Mouse (Mus musculus): ENCODE measurements around the gene Stfa3. TPM values are rescaled to one million over a fixed set of nuclear protein-coding genes. Genes with fewer than 3 reads are reported as not detected.
"Not testable (repeated sequence)": the region's sequence is repeated elsewhere in the genome, so short reads cannot be mapped to it uniquely, and the experiment has no call there.

The Stfa3 gene
- polyA plus RNA-seq, 1 experiment from 2014 or later = 110 TPM

DNA sequence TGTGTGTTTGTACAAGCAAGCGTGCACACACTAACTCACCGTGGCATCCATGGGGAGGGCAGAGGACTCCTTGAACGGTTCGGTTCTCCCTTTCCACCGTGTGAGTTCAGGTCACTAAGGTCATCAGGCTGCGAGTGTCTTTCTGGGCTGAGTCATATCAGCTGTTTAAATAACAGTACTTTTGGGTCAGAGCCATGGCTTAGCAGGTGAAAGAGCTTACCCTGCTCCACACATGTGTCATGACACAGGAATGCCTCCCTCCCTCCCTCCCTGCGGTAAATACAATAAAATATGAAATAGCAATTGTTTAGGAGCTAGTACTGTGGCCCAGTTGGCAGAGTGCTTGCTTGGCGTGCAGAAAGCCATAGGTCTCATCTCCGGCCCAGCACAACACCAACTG is 14.2 kb upstream of the Stfa3 start:
- Histone ChIP-seq H3K27me3 (ENCODE audit: control insufficient read depth, insufficient read depth, low read depth, low read length) (no peaks in the 10 kb centered on the region), H3K4me1 (ENCODE audit: control insufficient read depth, low read depth, low read length) (no peaks in the 10 kb centered on the region), H3K27ac (ENCODE audit: low read length) (no peak overlapping the region), H3K9ac (ENCODE audit: low read depth, low read length) (no peak overlapping the region), H3K9me3 (replicated peaks; ENCODE audit: control insufficient read depth, low read length) (no peaks in the 10 kb centered on the region), H3K4me2 (ENCODE audit: low read depth, low read length) (no peak overlapping the region), H3K4me3 (ENCODE audit: low read depth, low read length) (no peak overlapping the region), H3K36me3 (ENCODE audit: control insufficient read depth, insufficient read depth) (no peaks in the 10 kb centered on the region)
- WGBS (ENCODE audit: insufficient replicate concordance) = 74% methylated on average over 9 of the region's 9 CpGs
- ATAC-seq (ENCODE audit: low read depth) = no peak

DNA sequence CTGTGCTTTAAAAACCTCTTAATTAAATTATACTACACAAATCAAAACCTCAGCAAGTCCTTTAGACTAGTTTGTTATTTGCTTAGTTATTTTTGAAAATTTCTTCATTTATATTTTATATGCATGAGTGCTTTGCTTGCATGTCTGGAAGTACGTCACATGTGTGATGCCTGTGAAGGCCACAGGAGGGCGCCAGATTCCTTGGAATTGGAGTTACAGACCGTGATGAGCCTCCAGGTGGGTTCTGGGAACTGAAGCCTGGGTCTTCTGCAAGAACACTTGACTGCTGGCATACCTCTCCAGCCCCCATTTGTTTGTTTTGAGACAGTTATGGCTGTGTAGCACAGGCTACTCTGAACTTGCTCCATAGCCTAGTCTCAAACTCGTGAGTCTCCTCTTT is 13.7 kb upstream of the Stfa3 start:
- no peak overlapping the region for H3K9ac ChIP-seq (ENCODE audit: low read depth, low read length)
- ATAC-seq (ENCODE audit: low read depth) = no peak
- H3K36me3 ChIP-seq (ENCODE audit: control insufficient read depth, insufficient read depth) = no peaks in the 10 kb centered on the region
- H3K27me3 ChIP-seq (ENCODE audit: control insufficient read depth, insufficient read depth, low read depth, low read length) = no peaks in the 10 kb centered on the region
- no peak overlapping the region for H3K4me2 ChIP-seq (ENCODE audit: low read depth, low read length)
- H3K27ac ChIP-seq (ENCODE audit: low read length) = no peak overlapping the region
- H3K9me3 ChIP-seq (replicated peaks; ENCODE audit: control insufficient read depth, low read length) = no peaks in the 10 kb centered on the region
- WGBS (ENCODE audit: insufficient replicate concordance) = 58% methylated on average over 4 of the region's 4 CpGs
- H3K4me3 ChIP-seq (ENCODE audit: low read depth, low read length) = no peak overlapping the region
- H3K4me1 ChIP-seq (ENCODE audit: control insufficient read depth, low read depth, low read length) = no peaks in the 10 kb centered on the region

DNA sequence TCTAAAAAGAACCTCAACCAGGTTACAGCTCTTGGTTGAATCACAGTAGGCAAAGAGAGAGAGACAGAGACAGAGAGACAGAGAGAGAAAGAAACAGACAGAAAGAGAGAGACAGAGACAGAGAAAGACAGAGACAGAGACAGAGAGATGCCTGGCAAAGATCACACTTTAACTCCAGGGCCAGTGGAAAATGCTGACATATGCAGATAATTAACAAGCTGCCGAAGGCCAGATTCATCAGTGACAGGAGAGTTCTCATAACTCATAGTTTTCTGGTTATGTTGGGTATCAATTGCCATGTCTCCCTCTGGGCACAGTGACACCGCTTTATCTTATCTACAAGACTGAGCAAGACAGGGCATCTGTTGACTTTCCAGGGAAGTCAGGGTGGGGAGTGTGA is 12.7 kb upstream of the Stfa3 start:
- 56% methylated on average over 2 of the region's 2 CpGs for WGBS (ENCODE audit: insufficient replicate concordance)
- Histone ChIP-seq H3K9me3 (replicated peaks; ENCODE audit: control insufficient read depth, low read length) (no peaks in the 10 kb centered on the region), H3K4me2 (ENCODE audit: low read depth, low read length) (no peak overlapping the region), H3K4me3 (ENCODE audit: low read depth, low read length) (no peak overlapping the region), H3K4me1 (ENCODE audit: control insufficient read depth, low read depth, low read length) (no peaks in the 10 kb centered on the region), H3K27ac (ENCODE audit: low read length) (no peak overlapping the region), H3K27me3 (ENCODE audit: control insufficient read depth, insufficient read depth, low read depth, low read length) (no peaks in the 10 kb centered on the region), H3K9ac (ENCODE audit: low read depth, low read length) (no peak overlapping the region), H3K36me3 (ENCODE audit: control insufficient read depth, insufficient read depth) (no peaks in the 10 kb centered on the region)
- ATAC-seq (ENCODE audit: low read depth) = no peak

DNA sequence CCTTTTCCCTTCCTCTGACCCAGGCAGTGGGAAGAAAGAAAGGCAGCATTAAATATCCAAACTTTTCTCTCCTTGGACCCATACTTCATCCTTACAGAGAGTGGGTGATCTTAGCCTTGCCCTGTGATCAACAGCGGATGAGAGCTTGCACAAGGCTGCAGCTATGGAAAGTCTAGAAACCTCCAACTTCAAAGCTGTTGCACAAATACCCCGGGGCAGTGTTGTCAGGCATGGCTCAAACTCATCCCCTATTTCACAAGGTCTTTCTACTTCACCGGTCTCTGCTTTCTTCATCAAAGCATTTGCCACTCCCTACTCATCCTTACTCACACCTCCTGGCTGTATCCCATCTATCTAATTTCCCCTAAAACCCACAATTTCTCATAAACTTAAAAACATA is 10.2 kb upstream of the Stfa3 start:
- Histone ChIP-seq H3K4me3 (ENCODE audit: low read depth, low read length) (no peak overlapping the region), H3K27ac (ENCODE audit: low read length) (no peak overlapping the region), H3K36me3 (ENCODE audit: control insufficient read depth, insufficient read depth) (no peaks in the 10 kb centered on the region), H3K9ac (ENCODE audit: low read depth, low read length) (no peak overlapping the region), H3K4me2 (ENCODE audit: low read depth, low read length) (no peak overlapping the region), H3K4me1 (ENCODE audit: control insufficient read depth, low read depth, low read length) (no peaks in the 10 kb centered on the region), H3K27me3 (ENCODE audit: control insufficient read depth, insufficient read depth, low read depth, low read length) (no peaks in the 10 kb centered on the region), H3K9me3 (replicated peaks; ENCODE audit: control insufficient read depth, low read length) (no peaks in the 10 kb centered on the region)
- no peak for ATAC-seq (ENCODE audit: low read depth)
- 57% methylated on average over 3 of the region's 3 CpGs for WGBS (ENCODE audit: insufficient replicate concordance)

DNA sequence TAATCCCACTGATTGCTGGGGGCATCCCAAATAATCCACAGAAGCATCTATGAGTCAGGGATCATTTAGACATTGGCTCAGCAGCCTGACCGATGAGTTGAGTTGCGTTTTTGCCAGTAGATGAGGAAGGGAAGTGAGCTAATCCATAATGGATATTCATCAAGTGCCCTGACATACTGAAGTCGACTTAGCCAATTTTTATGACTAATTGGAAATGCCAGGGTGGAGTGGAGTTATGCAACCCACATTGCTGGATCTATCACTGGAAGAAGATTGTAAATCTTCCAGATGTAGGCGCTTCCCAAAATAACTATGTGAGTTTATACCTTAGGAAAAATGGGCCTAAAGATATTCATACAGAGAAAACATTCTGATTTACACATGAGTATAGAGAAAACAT is 8.9 kb upstream of the Stfa3 start:
- no peak overlapping the region for H3K4me2 ChIP-seq (ENCODE audit: low read depth, low read length)
- WGBS (ENCODE audit: insufficient replicate concordance) = 59% methylated on average over 4 of the region's 4 CpGs
- H3K36me3 ChIP-seq (ENCODE audit: control insufficient read depth, insufficient read depth) = no peaks in the 10 kb centered on the region
- H3K4me3 ChIP-seq (ENCODE audit: low read depth, low read length) = no peak overlapping the region
- no peak overlapping the region for H3K9ac ChIP-seq (ENCODE audit: low read depth, low read length)
- ATAC-seq (ENCODE audit: low read depth) = no peak
- H3K27me3 ChIP-seq (ENCODE audit: control insufficient read depth, insufficient read depth, low read depth, low read length) = no peaks in the 10 kb centered on the region
- H3K4me1 ChIP-seq (ENCODE audit: control insufficient read depth, low read depth, low read length) = no peaks in the 10 kb centered on the region
- no peak overlapping the region for H3K27ac ChIP-seq (ENCODE audit: low read length)
- H3K9me3 ChIP-seq (replicated peaks; ENCODE audit: control insufficient read depth, low read length) = no peaks in the 10 kb centered on the region

DNA sequence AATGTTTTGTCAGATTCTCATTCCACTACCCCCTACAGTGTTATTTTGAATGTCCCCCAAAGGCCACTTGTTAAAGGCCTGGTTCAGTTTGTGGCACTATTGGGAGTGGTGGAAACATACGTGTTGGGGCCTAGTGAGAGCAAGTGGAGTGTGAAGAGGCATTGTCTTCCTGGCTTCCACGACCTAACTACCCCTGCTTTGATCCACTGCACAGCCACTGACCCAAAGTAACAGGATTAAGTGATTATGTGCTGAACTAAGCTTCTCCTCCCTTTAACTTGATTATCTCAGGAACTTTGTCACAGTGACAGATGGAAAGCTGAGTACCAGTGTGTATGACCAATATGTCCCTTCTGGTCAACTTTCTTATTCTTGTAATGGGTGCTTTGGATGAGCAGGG is 5.2 kb upstream of the Stfa3 start:
- Histone ChIP-seq H3K9me3 (replicated peaks; ENCODE audit: control insufficient read depth, low read length) (no peaks in the 10 kb centered on the region), H3K36me3 (ENCODE audit: control insufficient read depth, insufficient read depth) (no peaks in the 10 kb centered on the region), H3K27ac (ENCODE audit: low read length) (no peak overlapping the region), H3K27me3 (ENCODE audit: control insufficient read depth, insufficient read depth, low read depth, low read length) (no peaks in the 10 kb centered on the region), H3K9ac (ENCODE audit: low read depth, low read length) (no peak overlapping the region), H3K4me3 (ENCODE audit: low read depth, low read length) (no peak overlapping the region), H3K4me1 (ENCODE audit: control insufficient read depth, low read depth, low read length) (no peaks in the 10 kb centered on the region), H3K4me2 (ENCODE audit: low read depth, low read length) (no peak overlapping the region)
- no peak for ATAC-seq (ENCODE audit: low read depth)
- WGBS (ENCODE audit: insufficient replicate concordance) = 38% methylated on average over 2 of the region's 2 CpGs

DNA sequence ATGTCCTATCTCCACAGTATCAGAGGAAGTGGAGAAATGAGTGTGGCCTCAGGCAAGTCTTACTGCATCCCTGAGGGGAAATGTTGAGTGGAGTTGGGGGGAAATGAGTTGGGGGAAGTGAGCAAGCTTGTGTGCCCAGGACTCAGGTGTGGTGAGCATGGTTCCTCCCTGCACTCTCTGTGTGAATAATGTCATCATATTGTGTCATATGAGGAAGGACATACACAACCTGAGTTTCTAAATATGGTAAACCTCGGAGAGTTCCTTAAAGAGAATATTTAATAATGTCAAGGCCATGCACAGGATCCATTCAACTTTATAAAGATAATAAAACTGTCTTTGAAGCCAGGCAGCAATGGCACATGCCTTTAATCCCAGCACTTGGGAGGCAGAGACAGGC is 34.2 kb downstream of the Stfa3 start:
- not testable (repeated sequence) for H3K9ac ChIP-seq (ENCODE audit: low read depth, low read length); H3K4me1 ChIP-seq (ENCODE audit: control insufficient read depth, low read depth, low read length); H3K27ac ChIP-seq (ENCODE audit: low read length); H3K9me3 ChIP-seq (replicated peaks; ENCODE audit: control insufficient read depth, low read length); ATAC-seq (ENCODE audit: low read depth); H3K27me3 ChIP-seq (ENCODE audit: control insufficient read depth, insufficient read depth, low read depth, low read length); H3K36me3 ChIP-seq (ENCODE audit: control insufficient read depth, insufficient read depth); H3K4me3 ChIP-seq (ENCODE audit: low read depth, low read length); H3K4me2 ChIP-seq (ENCODE audit: low read depth, low read length)
- 33% methylated on average over 1 of the region's 1 CpGs for WGBS (ENCODE audit: insufficient replicate concordance)

DNA sequence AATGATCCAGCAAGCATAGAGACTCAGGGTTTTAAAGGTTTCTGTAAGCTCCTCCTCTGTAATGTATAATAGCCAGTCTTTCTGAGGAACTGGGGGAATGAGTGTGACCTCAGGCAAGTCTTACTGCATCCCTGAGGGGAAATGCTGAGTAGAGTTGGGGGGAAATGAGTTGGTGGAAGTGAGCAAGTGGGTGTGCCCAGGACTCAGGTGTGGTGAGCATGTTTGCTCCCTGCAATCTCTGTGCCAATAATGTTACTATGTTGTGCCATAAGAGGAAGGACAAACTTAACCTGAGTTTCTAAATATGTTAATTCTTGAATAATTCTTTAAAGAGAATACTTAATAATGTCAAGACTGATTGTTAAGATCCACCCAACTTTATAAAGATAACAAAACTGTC is 46.8 kb downstream of the Stfa3 start, which contains the start of gene Stfa2:
Gene Stfa2 (minus strand): TSS at position 101 of the 400 bp plus-strand sequence.
- H3K4me2 ChIP-seq (ENCODE audit: low read depth, low read length) = no peak within 1 kb of the TSS
- no peak for ATAC-seq (ENCODE audit: low read depth)
- no peaks in the 10 kb centered on the region for H3K27me3 ChIP-seq (ENCODE audit: control insufficient read depth, insufficient read depth, low read depth, low read length)
- H3K36me3 ChIP-seq (ENCODE audit: control insufficient read depth, insufficient read depth) = no peaks in the 10 kb centered on the region
- no peak within 1 kb of the TSS for H3K27ac ChIP-seq (ENCODE audit: low read length)
- H3K4me1 ChIP-seq (ENCODE audit: control insufficient read depth, low read depth, low read length) = no peaks in the 10 kb centered on the region
- H3K4me3 ChIP-seq (ENCODE audit: low read depth, low read length) = no peak within 1 kb of the TSS
- no peak within 1 kb of the TSS for H3K9ac ChIP-seq (ENCODE audit: low read depth, low read length)
- no peaks in the 10 kb centered on the region for H3K9me3 ChIP-seq (replicated peaks; ENCODE audit: control insufficient read depth, low read length)
